ENCODE assay signal across 9 mouse cellular contexts in genomic region chr9:120501191-120501902, GRCm38 (mm10). TPM values are rescaled to one million over a fixed set of nuclear protein-coding genes. Genes with fewer than 3 reads are reported as not detected.
DNase-seq lines count a peak whose midpoint lies in the region; ATAC-seq and TF ChIP-seq lines count a peak whose summit lies in the region.
"Had no signal": no experiment of that assay in that cellular context is flagged by ENCODE, and none has a peak within 500 bp of the region (broad histone marks: within the 10 kb centered on the region; RNA-seq: fewer than 3 reads in every experiment).

No protein-coding gene starts in this region.

- H3K27me3 ChIP-seq in forebrain, embryonic 11.5 days (ENCODE audit: control insufficient read depth, insufficient read depth, low read length), result no peaks in the 10 kb centered on the region
- H3K27me3 ChIP-seq in forebrain, embryonic 13.5 days, result no peaks in the 10 kb centered on the region
- H3K27me3 ChIP-seq in lung, embryonic 14.5 days (ENCODE audit: insufficient read depth, low read length), result no peaks in the 10 kb centered on the region

- H3K9me3 ChIP-seq in forebrain, embryonic 11.5 days (ENCODE audit: control insufficient read depth, low read length), result no peaks in the 10 kb centered on the region
- no peaks in the 10 kb centered on the region; the same call in 1 of the 2 replicates for H3K9me3 ChIP-seq in forebrain, embryonic 13.5 days (replicated peaks)
- no peaks in the 10 kb centered on the region for H3K9me3 ChIP-seq in lung, embryonic 14.5 days (ENCODE audit: low read depth, low read length)

- ATAC-seq in forebrain, embryonic 11.5 days (replicated peaks; ENCODE audit: low FRiP score), result peak; percentile 35; the same call in 1 of the 2 replicates
- ATAC-seq in forebrain, embryonic 13.5 days, result no peak
- ATAC-seq in lung, embryonic 14.5 days (ENCODE audit: insufficient read depth), result no peak; the same call in 1 of the 2 replicates
- peak; percentile 63 for ATAC-seq in megakaryocyte progenitor cell, adult 5-6 weeks (replicated peaks; ENCODE audit: poor library complexity)
- ATAC-seq in cerebellum, adult (ENCODE audit: insufficient number of reproducible peaks, low FRiP score, low TSS enrichment), result no peak

- no peak overlapping the region for H3K27ac ChIP-seq in forebrain, embryonic 11.5 days (ENCODE audit: low read depth, low read length)
- H3K27ac ChIP-seq in forebrain, embryonic 13.5 days, result no peak overlapping the region
- H3K27ac ChIP-seq in lung, embryonic 14.5 days (ENCODE audit: low read depth), result no peak overlapping the region

- no peak overlapping the region for H3K9ac ChIP-seq in forebrain, embryonic 11.5 days (ENCODE audit: low read length)
- no peak overlapping the region for H3K9ac ChIP-seq in forebrain, embryonic 13.5 days
- H3K9ac ChIP-seq in lung, embryonic 14.5 days, result no peak overlapping the region

- no peak overlapping the region for H3K4me2 ChIP-seq in forebrain, embryonic 11.5 days (ENCODE audit: low read depth, low read length, severe bottlenecking)
- H3K4me2 ChIP-seq in forebrain, embryonic 13.5 days, result no peak overlapping the region
- H3K4me2 ChIP-seq in lung, embryonic 14.5 days, result no peak overlapping the region

- TF ChIP-seq CTCF in lung, embryonic 14.5 days (IDR thresholded peaks at IDR 0.05; ENCODE audit: low read depth), result peak; percentile 72

- 42% methylated on average over 10 of the region's 10 CpGs for WGBS in forebrain, embryonic 11.5 days
- 38% methylated on average over 10 of the region's 10 CpGs for WGBS in forebrain, embryonic 13.5 days
- 35% methylated on average over 10 of the region's 10 CpGs for WGBS in lung, embryonic 14.5 days

- H3K36me3 ChIP-seq in forebrain, embryonic 11.5 days (ENCODE audit: control insufficient read depth, insufficient read depth, low read length), result no peaks in the 10 kb centered on the region
- H3K36me3 ChIP-seq in forebrain, embryonic 13.5 days (ENCODE audit: poor library complexity, severe bottlenecking), result peaks cover 8% of the 10 kb centered on the region; the same call in 1 of the 2 replicates
- peaks cover under 1% of the 10 kb centered on the region; the same call in 1 of the 2 replicates for H3K36me3 ChIP-seq in lung, embryonic 14.5 days (ENCODE audit: insufficient read depth)

- H3K4me1 ChIP-seq in forebrain, embryonic 11.5 days (replicated peaks; ENCODE audit: control insufficient read depth, insufficient read depth, low read length), result no peaks in the 10 kb centered on the region
- H3K4me1 ChIP-seq in forebrain, embryonic 13.5 days, result peaks cover 2% of the 10 kb centered on the region; the same call in 1 of the 2 replicates
- H3K4me1 ChIP-seq in lung, embryonic 14.5 days (ENCODE audit: insufficient read depth), result no peaks in the 10 kb centered on the region

- DNase-seq in forebrain, embryonic 11.5 days (ENCODE audit: low spot score), result peak; percentile 58
- peak; percentile 56 for DNase-seq in lung, embryonic 14.5 days
- DNase-seq in lung, adult 18-20 months, result no peak
- DNase-seq in NIH3T3 (ENCODE audit: low read depth), result peak; percentile 44
- no peak for DNase-seq in frontal cortex, postnatal 25 days (ENCODE audit: low spot score in 2 of 2)

- no peak overlapping the region for H3K4me3 ChIP-seq in forebrain, embryonic 11.5 days (ENCODE audit: low read depth, low read length)
- no peak overlapping the region for H3K4me3 ChIP-seq in forebrain, embryonic 13.5 days
- H3K4me3 ChIP-seq in lung, embryonic 14.5 days (ENCODE audit: low read depth, low read length), result no peak overlapping the region

RNA-seq across cellular contexts. Expression of gene Eif1b, which starts 9.3 kb away (rescaled TPM):
- 332 and 346 TPM in 2 replicates for polyA plus RNA-seq in forebrain, embryonic 11.5 days (2014; fragmentation: Nextera tagmentation; extraction: Ambion mirVana)
- 434 and 500 TPM in 2 replicates for polyA plus RNA-seq in forebrain, embryonic 13.5 days (2015; fragmentation: Nextera tagmentation; extraction: Ambion mirVana)
- polyA plus RNA-seq in lung, embryonic 14.5 days (2014; fragmentation: Nextera tagmentation; extraction: Ambion mirVana), result 195 and 196 TPM in 2 replicates
- 61.7 and 79.5 TPM in 2 replicates for total RNA-seq in megakaryocyte progenitor cell, adult 5-6 weeks (2015)
- total RNA-seq in megakaryocyte progenitor cell, adult 5-6 weeks (2017), result 93.5 and 120 TPM in 2 replicates

RNA-seq across cellular contexts. Expression of gene Entpd3, which starts 38.3 kb away (rescaled TPM):
- 0.32 TPM in 1 of 2 replicates, not detected in the other for polyA plus RNA-seq in forebrain, embryonic 11.5 days (2014; fragmentation: Nextera tagmentation; extraction: Ambion mirVana)
- polyA plus RNA-seq in forebrain, embryonic 13.5 days (2015; fragmentation: Nextera tagmentation; extraction: Ambion mirVana), result 0.30 and 0.49 TPM in 2 replicates
- polyA plus RNA-seq in lung, embryonic 14.5 days (2014; fragmentation: Nextera tagmentation; extraction: Ambion mirVana), result 14.9 TPM in 2 replicates
- not detected in 2 replicates for total RNA-seq in megakaryocyte progenitor cell, adult 5-6 weeks (2015)
- not detected in 2 replicates for total RNA-seq in megakaryocyte progenitor cell, adult 5-6 weeks (2017)
- total RNA-seq: gastrocnemius, postnatal 36 days had no signal

Comparison
In these comparisons a context has a peak if more than half of its experiments do, and no peak if none do; other contexts are left out.
1. ATAC-seq: peak in forebrain, embryonic 11.5 days (single experiment) and megakaryocyte progenitor cell, adult 5-6 weeks (single experiment); none in forebrain, embryonic 13.5 days (single experiment), lung, embryonic 14.5 days (single experiment) and cerebellum, adult (single experiment).
2. DNase-seq: peak in forebrain, embryonic 11.5 days (single experiment), lung, embryonic 14.5 days (single experiment) and NIH3T3 (single experiment); none in lung, adult 18-20 months (0 of 2) and frontal cortex, postnatal 25 days (0 of 2).
3. RNA of gene Entpd3, which starts 38.3 kb away (polyA plus RNA-seq): 14.9 TPM in lung, embryonic 14.5 days; 0.30 to 0.49 TPM in forebrain, embryonic 13.5 days and 0.32 TPM in forebrain, embryonic 11.5 days; every median in the first group is over 10 times any median in the second.